Mouse (Mus musculus) spleen, adult 12 weeks (tissue): Measurements from ENCODE around the gene Rbfox3.

ENCODE experiments used
- DNase-seq: peaks from one replicate; pipeline ENCODE4 v3.0.0; 2022; ENCODE audit warnings: low spot score

The Rbfox3 gene

DNA sequence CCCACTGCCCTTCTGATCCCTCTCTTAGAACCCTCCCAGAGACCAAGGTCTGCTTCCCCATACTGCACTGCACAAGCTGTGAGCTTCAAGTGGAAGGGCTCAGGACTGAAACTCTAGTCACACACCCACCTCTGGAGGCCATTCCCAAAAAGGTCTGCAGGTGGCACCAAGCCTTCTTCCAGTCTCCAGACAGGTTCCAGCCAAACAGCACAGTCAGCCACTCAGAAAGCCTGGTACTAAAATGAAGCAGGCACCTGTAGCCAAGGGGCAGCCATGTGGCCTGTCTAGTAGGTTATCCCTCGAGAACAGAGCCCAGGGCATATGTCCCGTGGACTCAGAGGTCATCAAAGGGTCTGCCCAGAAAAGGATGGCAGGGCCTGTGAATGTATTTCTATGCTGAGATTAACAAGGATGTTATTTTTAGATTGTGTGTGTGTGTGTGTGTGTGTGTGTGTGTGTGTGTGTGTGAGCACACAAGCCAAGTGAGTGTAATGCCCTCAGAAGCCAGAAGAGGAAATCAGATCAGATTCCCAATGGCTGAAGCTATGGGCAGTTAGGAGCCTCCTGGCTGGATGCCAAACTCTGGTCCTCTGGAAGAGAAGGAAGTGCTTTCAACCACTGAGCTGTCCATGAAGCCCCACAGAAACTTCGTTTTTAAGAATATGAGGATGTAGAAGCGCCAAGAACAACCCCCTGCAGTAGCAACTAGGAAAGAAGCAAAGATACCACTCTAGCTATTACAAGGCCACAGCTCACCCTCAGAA is at the start of gene Rbfox3:
Rbfox3 (minus strand) TSS at position 291 of the 764 bp plus-strand sequence.
- no peak for DNase-seq

DNA sequence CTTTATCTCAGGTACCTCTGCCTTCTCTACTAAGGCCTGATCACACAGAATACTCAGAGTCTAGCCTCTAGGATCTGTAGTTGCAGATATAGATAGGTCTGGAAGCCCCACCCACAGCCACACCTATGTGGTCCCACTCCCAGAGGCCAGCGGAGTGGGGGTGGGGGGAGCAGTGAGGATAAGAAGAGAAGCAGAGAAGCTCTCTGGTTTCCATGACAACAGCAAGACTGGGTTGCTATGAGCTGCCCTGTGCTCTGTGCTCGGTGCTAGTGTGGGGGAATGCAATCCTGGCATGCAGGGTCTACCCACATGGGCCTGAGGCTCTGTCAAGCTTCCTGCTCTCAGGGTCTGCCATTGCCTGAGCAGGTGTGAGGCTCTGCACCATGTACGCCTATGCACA is 49.3 kb upstream of the Rbfox3 start:
- no peak for DNase-seq

DNA sequence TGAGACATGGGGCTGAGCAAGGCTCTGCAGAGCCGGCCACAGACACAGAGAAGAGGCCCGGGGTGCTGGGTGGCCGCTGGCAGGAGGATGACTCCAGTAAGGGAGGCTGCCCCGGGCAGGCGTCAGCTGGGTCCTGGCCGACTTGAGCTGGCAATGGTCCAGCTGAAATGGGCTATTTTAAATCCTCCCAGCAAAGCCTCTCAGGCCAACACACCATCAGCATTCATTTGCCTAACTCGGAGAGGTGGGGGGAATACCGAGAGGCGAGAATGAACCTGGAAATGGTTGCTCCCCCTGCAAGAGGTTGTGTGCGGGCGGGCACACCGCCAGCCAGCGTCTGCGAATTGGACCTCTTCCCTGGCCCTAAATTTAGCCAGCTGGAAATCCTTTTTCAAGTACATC is 45.7 kb upstream of the Rbfox3 start:
- no peak for DNase-seq

- DNase-seq = no peak
Measured at GRCm38 (mm10) chr11:118955016-118955415, 43.6 kb upstream of the Rbfox3 start.

GRCm38 (mm10) chr11:118945868-118946267 is 34.5 kb upstream of the Rbfox3 start:
- no peak for DNase-seq

DNA sequence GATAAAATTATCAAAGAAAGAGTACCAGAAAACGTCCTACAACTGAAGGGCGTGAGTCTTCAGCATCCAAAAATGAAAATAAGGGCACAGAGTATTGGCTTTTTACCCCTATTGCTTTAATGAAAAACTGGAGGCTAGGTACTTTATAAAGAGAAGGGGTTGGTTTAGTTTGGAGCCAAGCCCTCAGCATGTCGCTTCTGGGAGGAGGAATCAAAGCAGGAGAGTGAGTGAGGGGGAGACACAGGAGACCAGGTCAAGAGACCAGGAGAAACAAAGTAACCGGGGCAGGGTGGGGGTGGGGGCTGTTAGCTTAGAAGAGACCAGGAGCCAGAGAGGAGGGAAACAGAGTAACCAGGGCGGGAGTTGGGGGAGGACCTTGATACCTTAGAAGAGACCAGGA is 29.9 kb upstream of the Rbfox3 start:
- no peak for DNase-seq

GRCm38 (mm10) chr11:118940539-118940938 is 29.1 kb upstream of the Rbfox3 start:
- DNase-seq = no peak

GRCm38 (mm10) chr11:118939731-118940130 is 28.3 kb upstream of the Rbfox3 start:
- DNase-seq = no peak

GRCm38 (mm10) chr11:118934925-118935324 is 23.5 kb upstream of the Rbfox3 start:
- no peak for DNase-seq

DNA sequence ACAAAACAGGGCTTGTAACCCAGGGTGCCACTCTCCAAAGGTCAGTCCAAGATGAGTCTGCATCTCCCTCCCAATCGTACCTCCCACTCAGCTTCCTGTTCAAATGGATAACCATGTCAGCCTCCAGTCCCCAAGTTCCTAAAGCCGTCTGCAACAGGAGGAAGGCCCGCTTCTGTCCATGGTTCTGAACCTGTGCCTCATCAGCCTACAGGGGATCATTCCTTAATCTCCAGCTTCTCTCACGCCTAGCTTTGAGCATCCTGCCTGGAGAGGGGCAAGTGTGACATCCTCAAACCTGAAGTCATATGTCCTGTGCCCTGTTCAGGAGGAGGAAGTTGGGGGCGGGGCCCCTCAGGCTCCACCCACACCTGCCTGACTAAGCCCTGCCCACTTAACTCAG is 15.7 kb upstream of the Rbfox3 start:
- DNase-seq = no peak

DNA sequence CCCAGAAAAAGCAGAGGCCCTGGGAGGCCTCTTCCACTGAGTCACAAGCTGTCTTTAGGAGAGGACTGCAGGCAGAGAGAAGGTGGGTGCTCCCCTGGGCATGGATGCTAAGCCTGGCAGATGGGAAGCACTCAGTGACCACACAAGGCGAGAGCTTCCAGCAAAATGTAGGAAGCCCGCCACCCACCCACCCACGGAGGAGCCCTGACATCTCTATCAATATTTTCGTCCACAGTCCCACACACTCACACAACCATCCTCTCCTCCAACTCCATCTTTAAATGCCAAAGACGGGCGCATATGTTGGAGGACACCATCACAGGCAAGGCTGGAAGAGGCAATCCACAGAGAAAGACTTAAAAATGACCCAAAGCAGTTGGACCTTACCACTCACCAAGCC is 10.5 kb upstream of the Rbfox3 start:
- no peak for DNase-seq

- no peak for DNase-seq
Measured at GRCm38 (mm10) chr11:118916423-118917030, 5.1 kb upstream of the Rbfox3 start.

GRCm38 (mm10) chr11:118915888-118916287 is 4.5 kb upstream of the Rbfox3 start:
- DNase-seq = no peak

- DNase-seq = no peak
Measured at GRCm38 (mm10) chr11:118912686-118913085, 1.3 kb upstream of the Rbfox3 start.

DNA sequence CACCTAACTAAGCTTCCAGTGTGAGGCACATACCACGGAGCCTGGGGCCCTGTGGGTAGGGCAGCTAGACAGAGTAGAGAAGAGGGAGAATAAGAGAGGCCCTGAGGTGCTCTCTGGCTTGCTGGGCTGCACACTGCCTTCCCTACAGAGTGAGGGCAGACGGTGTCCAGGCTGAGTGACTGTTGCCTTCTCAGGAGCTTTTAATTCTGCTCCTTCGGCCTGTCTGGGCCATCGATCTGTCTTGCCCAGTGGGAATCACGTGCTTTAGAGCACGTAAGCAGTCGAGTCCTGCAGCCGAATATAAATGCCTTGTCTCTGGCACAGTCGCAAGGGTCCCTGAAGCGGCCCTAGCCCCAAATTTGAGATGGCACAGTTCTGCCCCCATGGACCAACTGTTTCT is 641 bp downstream of the Rbfox3 start:
- no peak for DNase-seq

GRCm38 (mm10) chr11:118909814-118910201 is 1.6 kb downstream of the Rbfox3 start:
- DNase-seq = no peak

GRCm38 (mm10) chr11:118908981-118909813 is 2.2 kb downstream of the Rbfox3 start:
- no peak for DNase-seq

GRCm38 (mm10) chr11:118908431-118908980 is 2.9 kb downstream of the Rbfox3 start:
- DNase-seq = no peak

DNA sequence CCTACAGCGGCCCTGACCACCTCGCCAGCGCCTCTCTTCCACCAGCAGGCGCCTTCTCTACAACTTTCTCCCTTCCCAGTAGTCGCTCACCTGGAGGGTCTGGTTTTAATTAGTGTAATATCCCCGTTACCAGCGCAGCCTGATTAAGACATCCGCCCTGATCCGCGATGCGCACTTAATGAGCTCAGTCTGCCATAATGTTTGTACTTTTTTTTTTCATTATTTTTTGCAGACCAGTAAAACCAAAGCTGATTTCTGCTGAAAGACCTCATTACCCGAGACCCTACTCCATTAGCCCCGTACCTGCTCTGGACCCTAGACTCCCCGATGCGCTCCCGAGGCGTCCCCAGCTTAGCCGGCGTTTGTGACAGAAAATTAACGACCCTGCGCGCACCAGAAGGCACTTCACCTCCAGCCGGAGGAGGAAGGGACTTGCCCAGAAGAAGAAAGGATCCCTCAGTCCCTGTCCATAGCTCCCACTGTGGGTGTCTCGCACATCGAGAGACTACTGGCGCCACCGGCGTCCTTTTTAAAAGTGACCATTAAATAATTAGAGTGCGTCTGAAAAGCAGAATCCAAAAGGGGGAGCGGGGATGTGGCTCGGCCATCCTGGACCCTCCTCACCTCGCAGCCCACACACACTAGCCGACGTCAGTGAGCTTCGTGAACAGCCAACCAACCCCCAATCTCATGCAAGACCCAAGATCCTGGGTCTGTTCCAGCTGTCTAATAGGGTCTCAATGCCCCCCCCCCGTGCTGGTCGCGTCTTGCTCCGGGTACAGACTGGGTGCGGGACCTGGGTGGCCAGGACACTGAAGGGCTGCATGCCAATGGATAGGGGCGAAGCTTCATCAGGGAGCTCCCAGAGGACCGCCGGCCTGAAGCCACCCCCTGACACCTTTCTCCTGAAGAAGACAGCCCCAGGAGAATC is 3.7 kb downstream of the Rbfox3 start:
- no peak for DNase-seq

GRCm38 (mm10) chr11:118906824-118907470 is 4.5 kb downstream of the Rbfox3 start:
- DNase-seq = no peak
